Mouse (Mus musculus) thymus, postnatal 10 days (tissue): ENCODE results near the gene Pex13.

Experiments used
- DNase-seq, 2 experiments: peaks; one replicate each; pipeline ENCODE4 v3.0.0; 2021; ENCODE audit warnings: low spot score in 2 of 2

The Pex13 gene

DNA sequence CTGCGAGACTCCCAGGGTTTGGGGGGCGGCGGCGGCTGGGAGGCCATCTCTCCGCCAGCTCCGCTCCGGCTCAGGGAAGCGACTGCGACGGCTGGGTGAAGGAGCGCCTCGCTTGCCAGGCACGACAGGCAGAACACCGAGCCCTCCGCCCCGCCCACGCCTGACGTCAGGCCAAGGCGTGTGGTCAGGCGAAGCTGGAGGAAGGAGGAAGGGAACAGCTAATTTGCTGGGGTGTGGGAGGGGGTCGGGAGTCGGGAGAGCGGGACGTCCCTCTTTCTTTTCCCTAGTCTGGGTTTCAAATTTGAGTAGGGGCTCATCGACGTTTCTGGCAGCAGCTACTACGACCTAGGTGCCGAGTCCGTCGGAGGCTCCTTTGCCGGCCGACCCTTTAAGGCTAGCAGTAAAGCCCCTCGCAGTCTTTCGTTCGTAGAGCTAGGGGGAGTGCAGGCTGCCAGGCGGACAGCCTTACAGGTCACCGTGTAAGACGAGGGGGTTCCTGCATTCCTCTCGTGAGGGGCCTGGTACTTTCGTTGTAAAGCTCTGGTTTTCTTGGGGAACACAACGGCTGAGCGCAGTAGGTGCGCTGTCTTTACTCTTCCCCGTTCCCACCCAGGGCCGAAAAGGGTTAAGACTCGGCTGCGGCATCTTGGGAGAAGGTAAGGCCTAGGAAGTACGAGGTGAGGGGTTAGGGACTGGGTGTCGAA lies at the start of gene Pex13:
Gene Pex13, minus strand, starts transcription at position 162 of the 704 bp plus-strand sequence.
- DNase-seq, result peak; percentile 83 to 86

DNA sequence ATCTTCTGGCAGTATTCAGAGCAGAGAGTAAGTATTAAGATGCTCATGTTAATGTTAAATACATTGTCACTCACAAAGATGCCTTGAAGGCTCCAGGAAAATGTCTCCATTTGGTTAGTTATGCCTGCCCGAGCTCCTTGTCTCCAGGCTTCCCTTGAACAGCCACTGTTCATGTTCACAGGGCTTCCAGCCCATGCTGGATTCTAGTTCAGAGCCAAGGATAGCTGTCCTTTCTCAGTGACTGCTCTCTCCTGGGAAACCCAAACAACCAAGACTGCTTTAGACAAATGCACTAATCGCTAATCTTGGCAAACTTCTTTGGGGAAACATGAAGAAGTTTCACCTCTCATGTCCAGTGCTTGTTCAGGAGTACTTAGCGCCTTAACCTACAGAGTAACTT lies 46.5 kb upstream of the Pex13 start:
- DNase-seq, result no peak

DNA sequence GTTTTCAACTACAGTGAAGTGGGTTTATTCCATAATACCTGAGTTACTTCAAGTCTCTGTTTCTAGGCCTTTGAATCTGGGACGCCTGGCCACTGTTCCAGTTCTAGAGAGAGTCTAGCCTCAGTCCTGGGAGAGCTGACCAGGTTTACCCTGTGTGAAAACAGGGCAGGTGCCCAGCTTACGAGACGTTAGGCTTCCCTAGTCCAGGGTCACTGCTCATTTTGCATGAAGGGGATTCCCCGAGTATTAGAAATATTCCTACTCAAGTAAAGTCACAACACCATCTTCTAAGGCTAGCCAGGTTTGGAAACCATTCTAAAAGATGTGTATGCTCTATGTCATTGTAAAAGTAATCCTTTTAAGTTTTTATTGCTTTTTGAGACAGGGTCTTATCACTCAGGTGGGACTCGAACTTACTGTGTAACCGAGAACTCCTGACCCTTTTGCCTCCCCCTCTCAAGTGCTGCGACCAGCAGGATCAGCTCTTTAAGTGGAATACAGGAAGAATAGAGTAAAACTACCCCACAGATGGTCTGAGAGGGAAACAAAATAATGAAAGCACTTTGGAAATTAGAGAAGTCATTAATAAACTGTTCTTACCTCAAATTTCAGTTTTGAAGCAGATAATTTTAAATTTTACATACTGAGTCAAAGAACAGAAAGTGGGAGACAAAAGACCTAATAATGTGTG lies 39.0 kb upstream of the Pex13 start:
- DNase-seq, result no peak

DNA sequence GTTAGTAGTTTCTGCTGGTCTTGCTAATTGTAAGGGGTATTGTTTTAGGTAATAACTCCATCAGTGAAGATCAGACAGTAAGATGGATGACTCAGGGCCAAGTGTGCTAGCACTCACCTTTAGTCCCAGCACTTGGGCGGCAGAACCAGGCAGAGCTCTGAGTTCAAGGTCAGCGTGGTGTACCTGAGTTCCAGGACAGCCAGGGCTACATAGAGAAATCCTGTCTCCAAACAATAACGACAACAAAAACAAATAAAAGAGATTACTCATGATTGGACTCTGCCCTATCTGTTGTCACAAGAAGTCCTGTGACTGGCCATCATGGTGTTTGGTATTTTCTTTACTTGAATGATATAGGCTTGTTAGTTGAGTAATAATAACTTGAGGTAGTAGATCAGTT lies 36.1 kb upstream of the Pex13 start:
- no peak for DNase-seq

DNA sequence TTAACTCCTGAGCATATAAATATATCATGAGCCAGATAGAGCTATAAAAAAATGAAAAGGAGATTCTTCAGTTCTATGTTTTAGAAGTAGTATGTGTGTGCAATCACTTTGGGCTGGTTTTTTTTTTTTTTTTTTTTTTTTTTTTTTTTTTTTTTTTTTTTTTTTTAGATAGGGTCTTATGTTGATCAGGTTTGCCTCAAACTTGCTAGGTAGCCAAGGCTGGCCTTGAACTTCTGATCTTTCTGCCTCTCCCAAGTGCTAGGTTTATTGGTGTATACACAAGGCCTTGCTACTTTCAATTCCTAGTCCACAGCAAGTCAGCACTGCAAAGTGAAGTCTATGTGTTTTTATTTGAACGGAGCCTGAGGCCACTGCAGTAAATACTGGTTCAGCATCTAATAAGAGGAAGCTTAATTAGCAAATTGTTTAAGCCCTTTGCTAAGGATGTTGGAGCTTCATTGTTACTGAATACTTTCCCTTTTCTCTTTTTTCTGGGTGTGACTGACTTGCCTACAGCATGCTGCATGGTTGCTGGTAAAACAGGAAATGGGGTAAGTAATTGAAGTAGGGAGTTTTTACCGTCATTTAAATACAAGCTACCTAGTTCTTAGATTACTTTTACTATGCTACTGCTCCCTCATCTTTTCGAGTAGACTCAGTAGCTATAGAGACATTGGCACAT lies 33.8 kb upstream of the Pex13 start:
- DNase-seq, result no peak

DNA sequence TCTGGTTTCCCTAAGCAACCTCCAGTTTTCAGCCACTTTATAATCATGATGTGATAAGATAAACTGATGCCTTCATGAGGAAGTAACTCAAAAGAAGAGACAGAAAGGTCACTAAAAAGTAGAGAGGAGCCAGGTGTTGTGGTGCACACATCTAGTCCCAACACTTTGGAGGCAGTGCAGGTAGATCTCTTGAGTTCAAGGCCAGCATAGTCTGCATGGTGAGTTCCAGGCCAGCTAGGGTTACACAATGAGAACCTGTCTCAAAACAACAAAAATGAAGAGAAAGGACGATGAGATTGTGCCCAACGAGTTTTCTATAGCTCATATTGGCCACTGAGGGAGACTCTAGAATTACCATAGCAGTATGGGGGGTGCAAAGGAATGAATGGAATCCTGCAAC lies 32.8 kb upstream of the Pex13 start:
- DNase-seq, result no peak

DNA sequence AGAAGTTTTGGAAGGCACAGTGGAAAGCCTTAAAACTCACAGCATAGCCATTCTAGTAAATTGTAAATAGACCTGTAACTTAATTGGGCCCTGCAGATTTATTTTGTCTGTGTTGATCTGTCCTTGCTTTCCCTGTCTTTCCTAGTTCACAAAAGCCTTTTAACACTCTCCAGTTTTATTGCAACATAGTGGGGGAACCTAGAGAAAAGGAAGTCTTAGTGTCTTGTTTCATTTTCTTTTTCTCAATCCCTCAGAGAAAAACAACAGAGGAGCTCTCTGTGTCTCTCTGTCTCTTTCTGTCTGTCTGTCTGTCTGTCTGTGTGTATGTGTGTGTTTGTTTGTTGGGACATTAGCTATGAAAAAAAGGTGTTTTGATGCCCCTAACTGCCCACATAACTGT lies 30.1 kb upstream of the Pex13 start:
- no peak for DNase-seq

DNA sequence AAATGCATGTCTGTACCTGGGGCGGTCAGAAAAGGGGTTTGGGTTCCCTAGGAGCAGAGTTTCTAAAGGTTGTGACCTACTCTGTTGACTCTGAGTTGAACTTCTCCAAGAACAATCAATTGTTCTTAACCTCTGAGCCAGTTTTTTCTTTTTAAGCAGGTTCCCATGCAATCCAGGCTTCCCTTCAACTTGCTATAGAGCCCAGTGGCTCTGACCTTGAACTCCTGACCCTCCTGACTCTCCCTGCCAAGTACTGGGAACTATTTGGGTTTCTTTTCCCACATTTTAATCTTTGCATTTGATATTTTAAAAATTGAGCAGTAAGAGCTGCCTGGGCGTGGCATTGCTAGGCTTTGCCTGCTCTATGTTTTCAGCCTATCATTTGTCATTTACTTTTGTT lies 27.5 kb upstream of the Pex13 start:
- DNase-seq, result no peak

DNA sequence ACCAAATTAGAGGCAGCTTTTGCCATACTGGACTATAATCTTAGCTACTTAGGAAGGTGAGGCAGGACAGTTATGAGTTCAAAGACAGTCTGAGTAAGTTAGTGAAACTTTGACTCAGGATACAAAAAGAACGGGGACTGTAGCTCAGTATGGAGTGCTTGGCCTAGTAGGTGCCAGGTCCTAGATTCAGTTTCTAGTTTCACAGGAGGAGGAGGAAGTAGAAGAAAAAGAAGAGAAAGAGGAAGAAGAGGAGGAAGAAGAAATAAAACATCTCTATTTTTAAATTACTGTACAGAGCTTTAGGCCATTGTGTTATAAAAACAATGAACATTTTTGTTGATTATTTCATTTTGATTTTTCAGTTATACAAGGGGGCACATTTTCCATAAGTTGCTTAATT lies 22.3 kb upstream of the Pex13 start:
- no peak for DNase-seq

DNA sequence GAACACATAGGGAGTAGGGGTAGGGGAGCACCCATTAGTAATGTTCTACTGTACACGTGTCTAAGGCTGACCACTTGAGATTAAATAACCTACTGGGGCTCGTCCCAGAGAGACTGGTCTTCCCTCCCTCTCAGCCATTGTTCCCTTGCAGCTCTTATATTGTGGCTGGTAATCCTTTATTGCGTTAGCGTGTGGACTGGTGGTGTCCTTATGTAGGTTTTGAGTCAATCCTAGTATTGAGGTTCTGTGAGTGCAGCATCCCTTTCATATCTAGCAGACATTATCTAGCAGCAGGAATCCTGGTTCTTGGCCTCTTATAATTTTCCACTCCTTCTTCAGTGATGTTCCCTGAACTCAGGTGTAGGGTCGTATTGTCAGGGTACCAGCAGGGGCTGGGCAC lies 20.9 kb upstream of the Pex13 start:
- no peak for DNase-seq

DNA sequence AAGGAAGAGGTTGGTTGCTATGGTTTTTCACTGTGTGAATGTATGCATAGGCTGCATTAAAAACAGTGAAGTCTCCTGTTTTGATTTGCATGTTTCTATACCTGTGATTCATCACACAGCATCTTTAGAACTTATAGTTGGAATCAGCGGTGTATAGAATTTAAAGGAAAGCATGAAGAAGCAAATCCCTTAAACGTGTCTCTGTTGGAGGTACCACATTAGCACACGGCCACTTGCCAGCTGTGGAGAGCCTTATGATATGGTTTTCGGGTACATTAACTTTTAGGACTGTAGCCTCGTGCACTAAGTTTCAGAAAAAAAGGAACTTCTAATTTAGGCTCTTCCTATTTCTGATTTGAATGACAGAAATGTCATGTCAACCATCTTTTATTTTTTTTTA lies 16.8 kb upstream of the Pex13 start:
- DNase-seq, result no peak

DNA sequence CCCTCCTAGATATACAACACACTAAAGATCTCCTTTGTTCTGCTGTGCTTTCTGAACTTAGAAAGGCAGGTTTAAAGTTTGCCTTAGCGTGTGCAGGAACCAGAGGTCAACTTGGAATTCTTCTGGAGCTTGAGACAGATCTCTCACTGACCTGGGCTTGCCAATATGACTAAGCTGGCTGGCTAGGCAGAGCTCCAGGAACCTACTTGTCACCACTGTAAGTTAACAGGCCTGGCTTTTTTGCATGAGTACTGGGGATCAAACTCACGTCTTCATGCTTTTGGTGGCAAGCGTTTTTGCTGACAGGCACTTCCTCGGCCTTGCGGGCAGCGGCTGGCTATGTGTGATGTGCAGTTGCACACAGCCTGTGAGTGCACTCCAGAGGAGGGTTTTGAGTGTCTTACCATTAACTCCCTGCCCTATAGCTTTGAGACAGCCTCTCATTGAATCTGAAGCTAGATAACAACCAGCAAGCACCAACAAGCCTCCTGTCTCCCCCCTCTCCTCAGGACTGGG lies 14.7 kb upstream of the Pex13 start:
- no peak for DNase-seq

DNA sequence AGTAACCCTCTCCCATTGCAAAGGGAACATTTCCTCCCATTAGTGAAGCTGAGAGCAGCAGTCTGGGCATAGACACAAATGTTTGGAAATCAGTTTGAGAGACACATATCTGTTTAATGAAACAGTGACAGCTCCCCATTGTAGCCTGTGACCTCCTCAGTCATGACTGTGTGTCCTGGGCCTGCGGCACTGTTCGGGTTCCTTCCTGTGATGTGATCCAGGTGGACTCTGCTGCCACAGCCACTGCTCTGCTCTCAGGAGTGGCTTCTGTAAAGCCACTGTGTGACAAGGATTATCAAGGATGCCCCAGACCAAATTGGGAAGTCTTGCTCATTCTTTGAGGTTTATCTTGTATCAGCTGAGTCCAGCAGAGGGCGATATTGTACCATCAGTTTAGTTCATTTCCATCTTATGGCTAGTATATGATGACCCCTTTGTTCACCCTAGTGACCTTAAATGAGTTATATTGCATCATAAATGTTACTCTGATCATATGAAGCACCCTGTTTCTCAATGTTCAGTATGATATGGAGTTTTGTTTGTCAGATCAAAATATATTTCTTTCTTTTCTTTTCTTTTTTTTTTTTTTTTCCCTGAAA lies 13.4 kb upstream of the Pex13 start:
- peak; percentile 21 to 69 for DNase-seq

DNA sequence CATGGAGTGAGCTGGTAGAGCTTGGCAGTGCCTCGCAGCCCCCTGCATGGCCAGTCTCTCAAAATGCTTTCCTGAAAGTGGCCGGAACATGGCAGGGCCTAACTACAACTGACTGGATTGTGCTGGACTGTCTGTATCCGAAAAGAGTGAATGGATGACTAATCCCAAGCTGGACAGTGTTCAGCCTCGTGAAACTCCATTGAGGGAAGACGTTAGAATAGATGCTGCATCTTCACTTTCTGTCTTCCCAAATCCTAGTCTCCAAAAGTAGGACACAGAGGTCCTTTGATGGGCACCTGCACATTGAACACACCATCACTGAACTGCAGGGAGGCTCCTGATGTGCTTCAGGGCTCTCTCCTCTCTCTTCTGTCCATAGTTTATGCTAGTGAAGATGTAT lies 10.3 kb upstream of the Pex13 start:
- no peak for DNase-seq

DNA sequence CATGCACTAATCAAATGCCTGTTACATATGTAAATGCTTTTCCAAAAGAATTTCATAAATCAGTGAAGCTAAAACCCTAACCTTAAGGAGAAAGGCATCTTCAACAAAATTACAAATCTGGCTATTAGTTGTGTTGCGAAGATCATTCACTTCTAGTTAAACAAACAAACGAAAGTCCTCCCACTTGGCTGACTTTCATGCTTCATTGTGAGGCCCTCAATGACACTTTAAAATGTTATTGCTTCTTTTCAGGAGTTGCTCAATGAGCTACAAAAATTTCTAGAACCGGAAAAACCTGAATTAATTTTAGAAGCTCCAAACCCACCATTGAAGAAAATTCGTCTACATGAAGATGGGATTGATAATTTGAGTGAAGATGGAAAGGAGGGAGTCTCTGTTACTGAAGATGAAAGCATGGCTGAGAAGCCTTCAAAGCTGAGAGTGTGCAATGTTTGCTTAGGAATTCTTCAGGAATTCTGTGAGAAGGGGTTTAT lies 6.5 kb upstream of the Pex13 start:
- DNase-seq, result no peak

DNA sequence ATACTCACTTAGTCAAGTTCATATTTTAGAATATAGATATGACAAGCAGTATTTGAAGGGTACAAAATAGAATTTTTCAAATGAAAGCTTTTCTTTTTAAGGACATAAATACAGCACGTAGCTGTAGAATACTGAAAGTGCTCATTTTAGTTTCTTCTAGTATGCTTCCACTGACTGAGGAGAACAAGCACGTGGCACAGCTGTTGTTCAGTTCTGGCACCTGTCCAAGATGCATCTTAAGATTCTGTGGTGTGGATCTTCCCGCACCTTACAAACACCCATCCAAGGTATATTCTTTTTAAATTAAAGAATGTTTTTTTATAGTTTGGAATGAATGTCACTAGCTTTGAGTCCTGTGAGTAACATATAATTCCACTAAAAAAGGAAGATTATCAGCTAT lies 1.4 kb upstream of the Pex13 start:
- DNase-seq, result peak; percentile 7 to 15

DNA sequence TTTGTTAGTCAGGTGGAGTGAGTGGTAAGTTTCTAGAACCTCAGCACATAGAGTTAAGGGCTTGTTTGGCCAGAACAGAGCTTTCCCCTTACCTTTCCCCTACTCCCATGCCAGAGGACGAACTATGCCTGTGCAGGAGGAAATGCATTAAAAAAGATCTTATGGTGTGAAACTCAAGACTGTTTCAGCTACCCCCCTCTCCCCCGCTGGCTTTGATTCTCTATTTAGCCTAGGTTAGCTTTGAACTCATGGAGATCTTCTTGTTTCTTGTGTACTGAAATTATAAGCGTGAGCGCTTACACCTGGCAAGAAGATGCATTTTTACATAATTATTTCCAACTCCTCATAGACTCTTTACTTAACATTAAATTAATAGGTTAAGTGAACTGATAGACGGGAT lies 767 bp upstream of the Pex13 start:
- peak in 1 of 2 experiments; percentile 6 for DNase-seq

DNA sequence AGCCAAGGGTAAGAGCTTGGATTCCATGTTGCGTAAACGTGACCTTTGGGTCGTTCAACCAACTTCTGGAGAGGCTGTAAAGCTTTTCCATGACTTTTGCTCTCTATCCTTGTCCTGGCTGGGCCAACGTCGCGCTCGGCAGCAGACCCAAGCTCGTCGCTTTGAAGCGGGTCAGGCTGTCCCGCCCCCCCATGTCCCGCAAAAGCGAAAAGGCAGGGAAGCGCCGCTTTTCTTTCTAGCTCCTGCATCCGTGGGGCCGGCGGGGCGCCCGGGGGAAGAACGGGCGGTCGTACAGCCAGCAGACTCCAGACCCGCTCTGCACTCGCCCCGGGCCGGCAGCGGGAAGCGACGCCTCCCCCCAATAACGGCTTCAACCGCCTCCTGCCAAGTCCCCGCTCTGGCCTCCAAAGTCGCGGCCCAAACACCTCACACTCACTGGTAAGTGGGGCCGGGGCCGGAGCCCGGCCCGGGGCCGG lies 410 bp downstream of the Pex13 start, which contains the start of gene Pus10:
Gene Pus10, plus strand, starts transcription at position 364 of the 476 bp plus-strand sequence.
- DNase-seq, result no peak

DNA sequence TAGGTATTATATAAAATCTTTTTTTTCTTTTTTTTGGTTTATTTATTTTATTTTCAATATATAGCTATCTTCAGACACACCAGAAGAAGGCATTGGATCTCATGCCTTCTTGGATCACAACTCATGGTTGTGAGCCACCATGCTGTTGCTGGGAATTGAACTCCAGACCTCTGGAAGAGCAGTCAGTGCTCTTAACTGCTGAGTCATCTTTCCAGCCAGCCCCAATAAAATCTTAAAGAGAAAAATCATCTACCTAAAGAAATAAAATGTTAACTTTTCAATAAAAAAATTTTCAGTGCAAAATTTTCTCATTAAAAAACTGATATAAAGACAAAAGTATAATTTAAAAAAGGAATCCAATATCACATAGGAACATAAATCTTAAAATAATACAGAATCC lies 1.5 kb downstream of the Pex13 start:
- no peak for DNase-seq

DNA sequence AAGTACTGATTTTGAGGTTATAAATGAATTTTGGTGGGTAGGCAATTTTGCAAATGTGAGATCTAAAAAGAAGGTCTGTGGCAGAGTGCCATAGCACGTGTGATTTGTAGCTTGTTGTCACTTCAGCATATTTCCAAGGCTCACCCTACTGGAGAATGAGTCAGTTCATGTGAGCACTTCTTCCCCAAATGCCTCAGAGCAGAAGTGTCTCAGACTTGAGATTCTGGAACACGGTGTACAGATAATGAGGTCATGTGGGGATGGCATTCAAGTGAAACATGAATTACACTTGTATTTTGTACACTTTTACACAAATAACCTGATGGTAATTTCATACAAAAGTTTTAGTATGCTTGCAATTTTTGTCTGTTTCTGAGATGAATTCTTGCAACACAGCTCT lies 8.0 kb downstream of the Pex13 start:
- no peak for DNase-seq

DNA sequence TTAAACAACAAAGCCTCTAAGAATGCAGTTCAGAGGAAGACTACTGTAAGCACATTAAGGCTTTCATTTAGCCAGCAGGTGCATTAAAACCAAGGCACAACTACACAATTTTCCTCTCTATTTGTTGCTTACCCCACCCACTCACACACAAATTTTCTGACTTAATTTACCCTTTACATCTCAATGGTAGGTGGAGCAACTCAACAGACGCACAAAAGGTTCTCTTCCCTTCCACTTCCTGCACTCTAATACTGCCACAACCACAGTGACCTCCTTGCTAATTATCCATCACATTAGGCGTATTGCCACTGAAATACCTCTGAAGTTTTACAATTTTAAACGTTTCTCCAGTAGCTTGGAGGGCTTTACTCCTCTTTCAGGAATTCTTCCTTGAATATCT lies 12.1 kb downstream of the Pex13 start:
- DNase-seq, result no peak

DNA sequence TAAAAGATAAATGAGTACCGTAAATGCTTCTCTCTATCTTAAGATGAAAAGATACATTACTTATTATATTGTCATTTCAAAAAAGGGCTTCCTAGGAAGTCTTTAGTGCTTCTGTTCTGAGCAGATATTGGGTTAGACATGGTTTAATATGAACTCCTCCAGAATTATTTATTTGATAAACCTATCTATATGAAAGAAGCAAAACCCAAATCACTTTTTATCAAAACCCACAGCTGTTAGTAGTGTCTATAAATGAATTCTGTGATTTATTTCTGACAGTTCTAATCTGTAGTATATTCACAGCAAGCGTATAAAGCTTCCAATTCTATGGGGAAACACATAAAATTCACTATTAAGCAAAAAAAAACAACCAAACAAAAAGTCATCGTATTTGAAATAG lies 17.9 kb downstream of the Pex13 start:
- DNase-seq, result no peak
